Mouse (Mus musculus) liver (tissue): ENCODE measurements around the gene Mfn2.
A peak's percentile ranks its signal among the peaks of the same experiment; 100 is the strongest.

ENCODE experiments used
- DNase-seq: peaks from one replicate; pipeline ENCODE4 v3.0.0-alpha.2; 2020; ENCODE audit warnings: mixed read lengths

The Mfn2 gene

DNA sequence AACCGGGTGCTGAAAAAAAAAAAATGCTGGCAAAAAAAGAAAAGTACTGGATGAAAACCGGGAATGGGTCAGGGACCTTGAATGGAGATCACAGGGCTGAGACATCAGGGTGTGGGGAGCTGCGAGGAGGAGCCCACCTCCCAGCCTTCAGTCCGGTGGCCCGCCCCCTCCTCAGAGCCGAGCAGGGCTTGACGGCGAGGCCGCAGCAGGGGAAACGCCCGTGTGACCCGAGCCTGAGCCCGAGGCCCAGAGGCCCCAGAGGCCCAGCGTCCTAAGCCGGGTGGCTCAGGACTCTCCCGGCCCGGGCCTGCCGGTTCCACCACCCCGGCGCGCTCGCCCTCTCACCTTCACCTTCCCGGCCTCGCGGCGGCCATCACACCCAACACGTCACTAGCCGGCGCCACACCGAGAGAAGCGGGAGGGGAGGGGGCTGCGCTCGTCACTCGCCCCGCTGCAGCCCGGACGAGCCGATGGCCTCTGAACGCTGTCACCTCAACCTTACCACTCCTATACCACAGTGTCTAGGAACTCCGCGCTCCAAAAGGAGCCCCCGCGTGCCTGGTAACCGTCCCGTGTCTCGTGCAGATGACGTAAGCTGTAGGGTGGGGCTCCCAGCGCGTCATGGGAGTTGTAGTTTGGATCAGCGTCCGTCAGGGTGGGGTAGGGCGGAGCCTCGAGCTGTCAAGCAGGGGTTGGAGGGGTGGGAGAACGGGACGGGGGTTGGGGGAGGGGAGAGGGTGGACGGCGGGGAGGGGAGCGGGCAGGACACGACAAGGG, at the start of gene Mfn2:
Gene Mfn2 (minus strand): TSS at position 392 of the 777 bp plus-strand sequence.
- DNase-seq: peak; percentile 91

DNA sequence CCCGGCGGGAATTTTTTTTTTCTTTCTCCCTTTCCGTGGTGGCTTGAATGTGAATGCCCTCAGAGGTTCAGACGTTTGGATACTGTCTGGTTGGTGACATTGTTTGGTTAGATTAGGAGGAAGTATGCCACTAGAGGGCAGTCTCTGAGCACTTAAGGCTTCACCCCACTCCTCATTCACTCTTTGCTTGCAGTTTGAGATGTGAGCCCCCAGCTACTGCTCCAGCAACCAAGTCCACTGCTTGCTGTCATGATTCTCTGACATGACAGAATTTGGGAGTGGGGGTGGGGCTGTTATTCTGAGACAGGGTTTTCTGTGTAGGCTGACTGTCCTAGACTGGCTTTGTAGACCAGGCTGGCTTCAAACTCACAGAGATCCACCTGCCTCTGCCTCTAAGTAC, 49.1 kb upstream of the Mfn2 start:
- no peak for DNase-seq

DNA sequence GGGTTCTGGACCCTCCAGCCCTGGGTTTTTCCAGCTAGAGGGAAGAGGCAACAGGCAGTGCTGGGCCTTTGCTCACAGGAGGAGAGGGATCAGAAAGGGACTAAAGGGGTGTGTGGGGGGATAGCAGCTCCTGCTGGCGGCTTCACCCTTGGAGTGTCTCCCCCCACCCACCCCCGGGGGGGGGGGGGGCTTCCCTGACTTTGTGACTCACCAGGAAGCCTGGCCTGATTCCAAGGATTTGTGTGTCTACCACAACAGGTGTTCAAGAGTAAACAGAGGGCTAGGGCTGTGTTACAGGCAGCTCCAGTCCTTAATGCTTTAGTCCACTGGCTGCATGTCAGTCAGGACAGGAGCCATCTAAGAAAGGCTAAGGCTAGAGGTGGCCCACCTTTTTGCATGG, 43.0 kb upstream of the Mfn2 start:
- DNase-seq: no peak

DNA sequence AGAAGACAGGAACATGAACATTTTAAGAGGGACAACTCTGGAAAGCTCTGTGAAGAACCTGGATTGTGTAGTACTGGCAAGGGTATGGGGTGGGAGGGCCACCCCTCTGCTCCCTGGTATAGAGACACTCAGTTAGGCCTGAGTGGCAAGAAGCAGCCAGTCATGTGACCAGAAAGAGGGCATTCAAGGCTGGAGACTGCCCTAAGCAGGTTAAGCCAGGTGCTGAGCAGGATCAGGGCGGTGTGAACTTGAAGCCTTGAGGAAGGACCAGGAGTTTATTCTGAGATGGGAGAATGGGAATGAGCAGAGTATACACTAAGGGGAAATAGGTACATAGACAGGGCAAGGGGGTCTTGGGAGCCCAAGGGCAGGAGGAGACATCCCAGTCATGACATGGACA, 38.5 kb upstream of the Mfn2 start:
- no peak for DNase-seq

DNA sequence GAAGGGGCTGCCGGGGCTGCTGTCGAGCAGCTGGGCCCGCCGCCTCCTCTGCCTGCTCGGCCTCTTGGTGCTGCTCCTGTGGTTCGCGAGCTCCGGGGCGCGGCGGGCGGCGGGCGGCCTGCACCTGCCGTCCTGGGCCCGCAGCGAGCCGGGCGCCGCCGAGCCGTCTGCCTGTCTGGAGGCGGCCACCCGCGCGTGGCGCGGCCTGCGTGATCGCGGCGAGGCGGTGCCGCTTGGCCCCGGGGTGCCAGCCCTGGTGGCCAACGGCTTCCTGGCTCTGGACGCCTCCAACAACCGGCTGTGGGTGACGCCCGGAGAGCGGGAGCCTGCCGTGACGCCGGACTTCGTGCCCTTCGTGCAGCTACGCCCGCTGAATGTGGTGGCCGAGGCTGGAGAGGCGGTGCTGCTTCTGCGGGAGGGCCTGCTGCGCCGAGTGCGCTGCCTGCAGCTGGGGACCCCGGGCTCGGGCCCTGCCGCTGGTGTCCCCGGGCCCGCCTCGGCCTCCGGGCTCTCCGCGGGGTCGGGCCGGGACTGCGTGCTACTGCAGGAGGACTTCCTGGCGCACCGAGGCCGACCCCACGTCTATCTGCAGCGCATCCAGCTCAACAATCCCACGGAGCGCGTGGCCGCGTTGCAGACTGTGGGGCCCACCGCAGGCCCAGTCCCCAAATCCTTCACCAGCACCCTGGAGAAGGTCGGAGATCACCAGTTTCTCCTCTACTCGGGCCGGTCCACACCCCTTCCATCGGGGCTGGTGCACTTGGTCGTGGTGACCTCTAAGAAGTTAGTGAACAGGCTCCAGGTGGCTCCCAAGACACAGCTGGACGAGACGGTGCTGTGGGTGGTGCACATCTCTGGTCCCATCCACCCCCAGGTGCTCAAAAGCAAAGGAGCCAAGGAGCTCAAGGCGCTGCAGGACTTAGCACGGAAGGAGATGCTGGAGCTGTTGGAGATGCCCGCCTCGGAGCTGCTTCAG, 36.8 kb upstream of the Mfn2 start:
- DNase-seq: peak; percentile 65

DNA sequence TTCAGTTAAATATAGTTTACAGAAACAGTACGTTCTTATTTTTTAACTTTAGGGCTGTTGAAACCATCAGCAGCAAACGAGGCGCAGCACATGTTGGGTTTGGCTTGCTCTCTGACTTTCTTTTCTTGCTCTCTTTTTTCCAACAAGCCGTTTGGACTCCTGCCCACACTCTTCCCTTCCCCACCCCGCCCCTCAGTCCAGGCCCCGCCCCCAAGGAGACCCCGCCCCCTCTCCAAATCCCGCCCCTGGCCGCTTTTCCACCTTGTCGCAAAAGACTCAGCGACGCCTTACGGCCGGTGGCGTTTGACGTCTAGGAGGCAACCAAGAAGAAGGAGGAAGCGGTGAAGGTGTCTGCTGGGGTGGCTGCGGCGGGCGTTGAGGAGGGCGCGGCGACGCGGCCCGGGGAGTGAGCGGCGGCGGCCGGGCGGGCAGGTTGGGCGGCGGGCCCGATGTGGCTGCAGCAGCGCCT, 36.1 kb upstream of the Mfn2 start, which contains the start of gene 2510039O18Rik:
Gene 2510039O18Rik (plus strand): TSS at position 320 of the 469 bp plus-strand sequence.
- peak; percentile 92 for DNase-seq

DNA sequence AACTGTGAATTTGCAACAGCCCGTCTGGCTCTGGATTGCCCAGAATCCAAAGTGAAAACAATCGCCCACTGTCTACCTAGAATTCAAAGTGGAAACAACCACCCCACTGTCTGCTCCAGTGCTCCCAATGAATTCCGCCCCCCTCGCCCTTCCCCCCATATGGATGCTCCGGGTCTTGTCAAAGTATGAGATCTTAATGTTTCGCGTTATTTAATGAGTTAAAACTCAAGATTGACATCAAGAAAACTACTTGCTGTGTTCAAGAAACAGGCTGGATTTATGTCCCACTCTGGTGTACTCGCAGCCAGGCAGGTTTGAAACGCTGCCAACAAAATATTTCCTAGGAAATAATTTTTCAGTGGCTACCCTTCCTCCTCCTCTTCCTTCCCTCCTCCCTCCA, 35.6 kb upstream of the Mfn2 start:
- no peak for DNase-seq

DNA sequence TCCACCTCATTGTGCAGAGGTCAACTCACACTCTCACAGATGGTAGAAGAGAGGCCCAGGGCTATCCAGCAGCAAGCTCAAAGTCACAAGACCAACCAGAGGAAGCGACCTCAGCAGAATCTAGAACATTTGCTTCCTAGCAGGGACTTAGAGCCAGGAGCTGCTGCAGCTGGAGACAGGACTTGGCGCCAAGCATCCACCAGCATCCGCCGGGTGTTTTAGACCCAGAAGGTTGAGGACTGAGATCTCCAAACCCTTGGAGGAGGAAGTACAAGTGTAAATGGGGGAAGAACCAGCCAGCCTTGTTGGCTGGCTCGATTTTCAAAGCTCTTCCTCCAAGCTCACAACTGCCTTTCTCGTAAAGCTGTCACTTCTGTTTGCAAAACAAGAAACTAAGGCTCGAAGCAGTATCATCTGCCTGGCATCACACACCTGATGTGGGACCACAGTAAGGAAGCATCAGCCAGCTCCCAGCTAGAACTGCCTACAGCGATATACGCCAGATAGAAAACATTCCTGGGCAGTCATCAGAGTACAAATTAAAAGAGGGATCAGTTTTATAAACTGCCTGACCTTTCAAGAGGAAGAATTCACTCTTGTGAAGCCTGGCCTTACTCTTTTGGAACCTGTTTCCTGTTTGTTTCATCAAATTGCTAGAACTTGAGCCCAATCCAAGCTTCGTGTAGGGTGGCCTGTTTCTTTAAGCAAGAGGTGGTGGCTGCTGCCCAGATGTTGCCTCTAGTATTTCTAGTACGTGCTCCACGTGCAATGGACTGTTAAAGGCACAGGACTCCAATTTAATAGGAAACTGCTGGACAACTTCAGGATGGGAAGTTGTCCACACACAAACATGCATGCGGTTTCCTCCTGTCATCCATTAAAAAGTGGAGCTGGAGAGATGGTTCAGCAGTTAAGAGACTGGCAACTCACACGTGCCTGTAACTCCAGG, 33.9 kb upstream of the Mfn2 start:
- no peak for DNase-seq

DNA sequence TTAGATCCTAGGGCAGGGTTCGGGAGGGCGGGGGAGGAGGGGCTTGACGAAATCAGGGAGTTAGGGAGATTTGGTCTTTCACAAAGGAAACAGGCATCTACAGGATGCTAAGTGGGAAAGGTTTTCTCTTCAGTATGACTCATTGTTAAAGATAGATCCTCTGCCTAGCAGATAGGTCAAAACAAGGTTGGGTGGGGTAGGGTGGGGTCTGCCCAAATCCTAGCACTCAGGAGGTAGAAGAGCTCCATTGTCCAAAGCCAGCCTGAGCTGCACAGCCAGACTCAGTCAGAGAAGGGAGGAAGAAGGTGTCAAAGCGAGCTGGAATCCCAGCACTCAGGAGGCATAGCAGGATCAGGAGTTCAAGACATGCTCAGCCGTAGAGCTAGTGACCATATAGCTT, 33.0 kb upstream of the Mfn2 start:
- DNase-seq: no peak

DNA sequence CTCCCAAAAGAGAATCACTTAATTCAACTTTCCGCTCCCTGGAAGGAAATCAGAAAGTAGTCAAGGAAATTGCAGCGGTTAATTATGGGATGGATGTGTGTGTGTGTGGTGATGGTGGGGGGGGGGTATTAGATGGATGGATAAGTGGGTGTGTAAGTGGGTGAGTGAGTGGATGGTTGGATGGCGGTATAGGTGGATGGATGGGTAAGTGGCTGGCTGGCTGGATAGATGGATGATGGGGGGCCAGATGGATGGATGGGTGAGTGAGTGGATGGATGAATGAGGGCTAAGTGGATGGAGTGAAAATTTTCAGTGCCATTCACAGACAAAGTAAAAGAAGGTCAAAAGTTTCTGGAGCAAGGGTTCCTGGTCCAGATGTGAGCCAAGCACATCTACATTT, 32.5 kb upstream of the Mfn2 start:
- no peak for DNase-seq

DNA sequence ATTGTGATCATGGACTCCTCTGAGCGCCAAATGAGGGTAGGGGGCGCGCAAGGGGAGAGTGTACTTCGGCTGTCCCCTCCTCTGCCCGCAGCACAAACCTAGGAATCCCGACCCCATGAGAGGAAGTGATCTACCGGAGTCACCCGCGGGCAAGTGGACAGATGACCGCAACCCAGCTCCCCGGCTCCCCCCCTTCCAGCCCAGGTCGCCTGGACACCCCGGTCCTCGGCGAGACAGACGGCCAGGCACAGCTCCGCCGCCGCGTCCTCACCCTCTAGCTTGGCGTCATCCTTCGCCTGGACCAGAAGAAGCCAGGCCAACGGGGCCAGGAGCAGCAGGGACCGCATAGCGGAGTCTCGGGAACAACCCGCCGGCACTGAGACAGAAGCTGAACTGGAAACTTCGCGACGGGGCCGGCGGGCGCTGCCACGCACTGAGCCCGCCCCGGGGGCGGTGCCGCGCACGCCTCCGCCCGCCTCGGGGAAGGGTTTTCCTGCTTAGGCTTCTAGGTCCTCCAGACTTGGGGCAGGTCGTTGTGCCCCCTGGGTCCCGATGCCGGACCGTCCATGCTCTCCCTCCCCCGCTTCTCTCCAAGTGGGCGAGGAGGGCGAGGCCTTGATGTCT, 31.9 kb upstream of the Mfn2 start, which contains the start of gene Plod1:
Gene Plod1 (minus strand): TSS at position 437 of the 624 bp plus-strand sequence.
- DNase-seq: peak; percentile 79

DNA sequence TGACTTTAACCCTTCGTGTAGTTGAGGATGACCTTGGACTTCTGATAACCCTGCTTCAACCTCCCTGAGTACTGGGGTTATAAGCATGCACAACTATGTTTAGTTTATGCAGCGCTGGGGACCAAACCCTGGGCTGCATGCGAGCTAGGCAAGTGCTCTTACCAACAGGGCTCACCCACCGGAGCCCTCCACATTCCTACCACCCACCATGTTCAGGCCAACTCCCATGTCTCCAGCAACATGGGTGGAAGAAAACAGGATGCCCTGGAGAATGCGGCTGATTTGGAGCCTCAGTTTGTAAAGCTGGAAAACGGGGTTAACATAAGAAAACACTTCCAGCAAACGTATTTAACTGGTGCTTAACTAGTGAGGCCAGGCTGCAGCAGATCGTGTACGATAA, 31.4 kb upstream of the Mfn2 start:
- DNase-seq: no peak

DNA sequence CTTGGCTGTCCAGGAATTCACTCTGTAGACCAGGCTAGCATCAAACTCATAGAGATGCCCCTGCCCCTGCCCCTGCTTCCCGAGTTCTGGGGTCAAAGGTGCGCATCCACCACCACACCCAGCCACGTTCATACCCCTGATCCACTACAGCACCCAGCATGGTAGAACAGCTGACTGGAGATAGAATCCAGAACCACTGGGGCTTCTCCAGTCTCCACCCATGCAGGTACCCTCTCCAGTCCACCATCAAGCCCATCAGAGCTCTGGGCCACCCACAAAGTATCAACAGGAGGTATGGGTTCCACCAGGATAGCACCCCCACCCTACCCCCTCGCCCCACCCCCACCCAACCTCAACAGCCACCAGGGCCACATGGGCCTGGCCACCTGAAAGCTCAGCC, 30.1 kb upstream of the Mfn2 start:
- no peak for DNase-seq

DNA sequence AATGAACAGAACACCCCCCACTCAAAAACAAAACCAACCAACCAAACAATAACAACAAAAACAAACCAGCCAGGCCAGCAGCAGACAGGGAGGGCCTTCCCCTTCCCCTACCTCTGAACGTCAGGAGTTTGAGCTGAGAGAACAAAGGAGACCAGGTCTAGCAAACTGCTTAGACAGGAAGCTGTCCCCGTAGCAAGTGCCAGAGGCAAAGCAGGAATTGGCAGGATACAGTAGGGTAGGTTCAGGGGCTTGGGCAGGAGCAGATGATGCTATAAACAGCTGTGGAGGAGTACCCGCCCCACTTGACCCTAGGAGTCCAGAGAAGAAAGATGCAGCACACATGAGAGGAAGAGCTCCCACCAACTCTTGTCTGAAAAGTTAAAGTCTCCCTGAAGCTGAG, 29.6 kb upstream of the Mfn2 start:
- DNase-seq: no peak

DNA sequence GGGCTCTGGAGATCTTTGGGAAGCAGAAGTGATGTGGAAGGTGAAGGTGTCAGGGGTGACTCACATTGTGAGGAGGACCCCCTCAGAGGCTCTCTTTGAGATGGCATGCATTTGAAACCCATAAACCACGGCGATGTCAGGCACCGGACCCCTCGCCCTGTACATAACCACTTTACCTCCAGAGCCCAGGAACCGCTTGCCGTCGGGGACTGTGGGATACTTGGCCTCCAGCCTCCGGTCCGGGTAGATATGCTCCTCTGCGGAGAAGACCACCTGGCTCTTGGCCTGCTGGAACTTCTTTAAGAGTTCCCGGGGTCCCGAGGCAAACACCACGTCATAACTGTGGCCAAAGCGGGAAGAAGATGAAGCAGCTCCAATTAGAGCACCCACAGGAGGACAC, 26.4 kb upstream of the Mfn2 start:
- DNase-seq: no peak

DNA sequence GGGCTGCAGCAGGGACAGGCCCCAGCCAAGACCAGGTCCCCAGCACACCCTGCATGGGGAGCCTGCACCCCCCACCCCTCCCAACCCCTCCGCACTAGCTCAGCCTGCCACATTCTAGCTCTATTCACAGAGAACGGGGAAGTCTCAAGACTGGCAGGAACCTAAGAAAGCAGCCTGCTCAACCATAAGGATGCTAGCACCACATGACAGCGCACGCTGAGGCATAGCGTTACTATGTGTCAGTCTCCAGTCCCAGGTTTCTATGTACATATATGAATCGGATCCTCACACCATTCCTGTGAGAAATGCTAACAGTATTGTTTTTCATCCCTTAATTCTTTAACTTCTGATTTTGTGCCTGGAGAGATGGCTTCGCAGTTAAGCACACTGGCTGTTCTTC, 24.0 kb upstream of the Mfn2 start:
- no peak for DNase-seq

DNA sequence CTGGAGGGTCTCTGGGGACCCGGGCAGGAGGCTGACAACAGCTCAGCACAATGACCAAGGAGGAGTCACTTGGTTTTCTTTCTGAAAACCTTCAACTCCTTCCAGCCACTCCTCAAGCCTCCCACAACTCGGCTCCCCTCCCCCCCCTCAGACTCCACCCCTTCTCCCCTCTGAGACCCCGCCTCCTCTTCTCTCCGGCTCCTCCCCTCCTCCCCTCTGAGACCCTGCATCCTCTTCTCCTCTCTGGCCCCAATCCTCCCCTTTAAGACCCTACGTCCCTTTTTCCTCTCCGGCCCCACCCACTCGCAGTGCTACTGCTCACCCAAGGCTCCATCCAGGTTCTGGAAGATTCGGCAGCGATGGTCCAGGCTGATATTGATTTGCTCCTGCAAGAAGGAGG, 23.6 kb upstream of the Mfn2 start:
- peak; percentile 23 for DNase-seq

DNA sequence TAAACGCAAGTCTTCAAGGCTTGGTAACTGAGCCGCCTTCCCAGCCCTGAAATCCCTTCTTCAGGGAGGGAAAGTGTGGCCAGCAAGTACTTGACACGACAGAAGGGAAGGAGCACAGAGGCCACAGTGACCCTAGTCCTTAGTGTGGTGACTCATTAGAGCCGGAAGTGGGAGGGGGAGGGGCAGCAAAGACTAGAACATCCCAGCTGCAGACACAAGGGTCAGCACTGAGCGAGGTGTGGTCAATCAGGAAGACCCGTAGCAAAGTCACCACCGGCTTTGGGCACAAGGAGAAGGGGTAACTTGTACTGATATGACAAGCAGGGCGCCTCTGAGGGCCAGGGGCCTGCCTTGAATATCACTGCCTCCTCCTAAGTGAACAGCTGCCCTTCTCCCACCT, 23.2 kb upstream of the Mfn2 start:
- DNase-seq: peak; percentile 50

DNA sequence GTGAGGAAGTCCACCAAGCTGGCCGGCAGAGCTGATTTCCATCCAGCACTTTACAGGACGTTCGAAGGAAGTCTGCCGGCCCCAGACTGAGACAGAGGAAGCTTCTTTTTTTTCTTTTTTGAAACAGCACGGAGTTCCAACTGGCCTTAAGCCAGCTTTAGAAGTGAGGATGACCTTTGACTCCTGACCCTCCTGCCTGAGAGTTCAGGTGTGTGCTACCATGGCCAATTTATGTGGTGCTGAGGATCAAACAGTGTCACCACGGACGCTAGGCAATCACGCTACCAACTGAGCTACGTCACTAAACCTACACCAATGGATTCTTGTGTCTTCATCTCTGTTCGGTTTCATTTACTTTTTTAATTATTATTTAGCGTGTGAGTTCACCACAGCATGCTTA, 17.8 kb upstream of the Mfn2 start:
- no peak for DNase-seq

DNA sequence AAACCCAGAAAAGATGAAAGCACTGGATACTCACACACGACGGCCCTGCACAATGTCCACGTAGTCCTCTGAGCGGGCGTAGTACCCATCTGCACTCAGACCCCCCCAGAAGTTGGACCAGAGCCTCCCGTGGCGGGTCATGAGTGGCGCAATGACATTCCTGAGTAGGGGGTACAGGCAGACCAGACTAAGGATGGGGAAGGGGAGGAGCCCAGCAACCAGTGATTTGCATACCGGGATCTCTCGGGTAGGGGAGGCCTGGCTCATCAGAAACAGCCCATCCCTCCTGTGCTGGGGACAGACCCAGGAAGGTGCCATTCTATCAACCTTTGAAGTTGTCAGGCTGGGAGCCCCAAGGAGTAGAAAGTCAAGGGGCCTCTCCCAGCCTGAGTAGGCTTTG, 16.5 kb upstream of the Mfn2 start:
- no peak for DNase-seq

DNA sequence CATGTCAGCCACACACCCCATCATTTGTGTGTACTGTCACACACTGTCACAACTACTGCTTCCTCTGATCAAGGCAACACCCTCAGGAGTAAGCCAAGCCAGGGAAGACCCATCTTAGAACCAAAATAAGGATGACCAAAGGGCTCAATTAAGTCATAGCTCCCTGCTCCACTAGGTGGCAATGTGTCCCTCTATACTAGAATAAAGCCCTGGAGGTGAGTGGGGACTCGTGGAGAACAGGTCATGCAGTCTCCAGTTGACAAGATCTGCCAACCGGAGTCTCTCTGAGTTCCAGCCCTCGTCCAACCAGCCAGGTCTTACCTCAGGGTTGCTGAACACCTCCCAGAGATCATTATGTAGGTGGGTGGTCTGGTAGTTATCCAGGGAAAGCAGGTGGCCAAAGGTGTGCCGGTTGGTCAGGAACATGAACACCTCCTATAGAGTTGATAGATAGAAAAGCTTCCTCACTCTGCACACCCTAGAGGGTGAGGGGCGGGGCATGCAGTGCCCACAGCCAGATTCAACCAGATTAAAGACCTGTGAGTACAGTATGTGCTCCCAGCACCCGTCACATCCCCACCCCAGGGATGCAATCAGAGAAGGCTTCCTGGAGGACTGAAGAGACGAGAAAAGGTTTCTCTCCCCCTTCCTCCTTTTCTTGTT, 14.1 kb upstream of the Mfn2 start:
- peak; percentile 22 for DNase-seq
